ENCODE assay signal across 13 mouse cellular contexts in the genomic region with DNA sequence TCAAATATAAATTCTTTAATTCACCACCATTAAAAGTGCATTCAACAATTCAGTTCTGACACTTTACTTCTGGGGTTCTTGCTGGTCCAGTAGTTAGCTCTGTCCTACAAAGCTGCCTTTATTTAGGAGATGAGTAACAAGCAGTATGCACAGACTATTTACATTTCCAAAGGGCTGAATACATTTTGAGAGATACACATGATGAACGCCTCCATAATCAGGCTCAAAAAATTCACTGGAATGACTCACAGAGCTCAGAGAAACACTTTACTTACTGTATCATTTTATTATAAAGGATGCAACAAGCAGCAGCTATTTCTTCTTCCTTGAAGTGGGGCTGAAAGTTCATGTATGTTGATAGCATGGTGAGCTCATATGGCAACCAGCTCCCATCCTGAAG.
"Had no signal": no experiment of that assay in that cellular context is flagged by ENCODE, and none has a peak within 500 bp of the region (broad histone marks: within the 10 kb centered on the region; RNA-seq: fewer than 3 reads in every experiment).

No protein-coding gene starts in this region.

- H3K27ac ChIP-seq: kidney, postnatal 0 days; limb, embryonic 12.5 days; liver, embryonic 13.5 days; lung, embryonic 15.5 days; midbrain, embryonic 13.5 days had no signal

- H3K4me3 ChIP-seq: limb, embryonic 12.5 days; liver, embryonic 13.5 days; lung, embryonic 15.5 days; midbrain, embryonic 13.5 days had no signal

- DNase-seq: kidney, adult 11 months; kidney, adult 9 months; kidney, postnatal 36 days; liver; liver, embryonic 13.5 days; liver, postnatal 0 days; lung, postnatal 14 days; thymus, adult 2 months; thymus, postnatal 25 days had no signal
